Mouse (Mus musculus) left cerebral cortex, postnatal 25 days (tissue): ENCODE measurements around the gene Zscan21. TPM values are rescaled to one million over a fixed set of nuclear protein-coding genes. Genes with fewer than 3 reads are reported as not detected.
A peak's percentile ranks its signal among the peaks of the same experiment; 100 is the strongest.
"Not testable (repeated sequence)": the region's sequence is repeated elsewhere in the genome, so short reads cannot be mapped to it uniquely, and the experiment has no call there.

Source experiments
- DNase-seq, 2 experiments: peaks; one replicate each; pipeline ENCODE4 v3.0.0; 2022; ENCODE audit warnings: low spot score in 2 of 2, mixed read lengths in 1 of 2
- intact Hi-C: fragments of 180-260 bp; cut with DNase I; formaldehyde crosslinking; loops from one replicate; pipeline ENCODE4 v1.15.1; 2025
- total RNA-seq, 2 experiments: library from RNA; stranded (reverse); gene quantifications; 2 replicates each; pipeline ENCODE4 v1.2.3; 2021

The Zscan21 gene
- total RNA-seq, 2 experiments from 2014 or later: 16.4 to 16.6 TPM

DNA sequence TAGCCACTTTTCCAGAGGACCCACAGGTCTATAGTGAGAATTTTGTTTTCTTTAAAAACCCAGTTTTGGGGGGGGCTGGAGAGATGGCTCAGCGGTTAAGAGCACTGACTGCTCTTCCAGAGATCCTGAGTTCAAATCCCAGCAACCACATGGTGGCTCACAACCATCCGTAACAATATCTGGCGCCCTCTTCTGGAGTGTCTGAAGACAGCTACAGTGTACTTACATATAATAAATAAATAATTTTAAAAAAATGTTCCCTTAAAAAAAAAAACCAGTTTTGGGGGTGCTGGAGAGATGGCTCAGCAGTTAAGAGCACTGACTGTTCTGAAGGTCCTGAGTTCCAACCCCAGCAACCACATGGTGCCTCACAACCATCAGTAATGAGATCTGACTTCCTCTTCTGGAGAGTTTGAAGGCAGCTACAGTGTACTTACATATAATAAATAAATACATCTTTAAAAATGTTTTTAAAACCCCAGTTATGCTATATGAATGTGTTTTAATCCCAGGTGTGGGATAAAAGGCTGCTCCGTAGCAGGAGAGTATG is 6.8 kb upstream of the Zscan21 start:
- DNase-seq, intact Hi-C loops: not testable (repeated sequence)

DNA sequence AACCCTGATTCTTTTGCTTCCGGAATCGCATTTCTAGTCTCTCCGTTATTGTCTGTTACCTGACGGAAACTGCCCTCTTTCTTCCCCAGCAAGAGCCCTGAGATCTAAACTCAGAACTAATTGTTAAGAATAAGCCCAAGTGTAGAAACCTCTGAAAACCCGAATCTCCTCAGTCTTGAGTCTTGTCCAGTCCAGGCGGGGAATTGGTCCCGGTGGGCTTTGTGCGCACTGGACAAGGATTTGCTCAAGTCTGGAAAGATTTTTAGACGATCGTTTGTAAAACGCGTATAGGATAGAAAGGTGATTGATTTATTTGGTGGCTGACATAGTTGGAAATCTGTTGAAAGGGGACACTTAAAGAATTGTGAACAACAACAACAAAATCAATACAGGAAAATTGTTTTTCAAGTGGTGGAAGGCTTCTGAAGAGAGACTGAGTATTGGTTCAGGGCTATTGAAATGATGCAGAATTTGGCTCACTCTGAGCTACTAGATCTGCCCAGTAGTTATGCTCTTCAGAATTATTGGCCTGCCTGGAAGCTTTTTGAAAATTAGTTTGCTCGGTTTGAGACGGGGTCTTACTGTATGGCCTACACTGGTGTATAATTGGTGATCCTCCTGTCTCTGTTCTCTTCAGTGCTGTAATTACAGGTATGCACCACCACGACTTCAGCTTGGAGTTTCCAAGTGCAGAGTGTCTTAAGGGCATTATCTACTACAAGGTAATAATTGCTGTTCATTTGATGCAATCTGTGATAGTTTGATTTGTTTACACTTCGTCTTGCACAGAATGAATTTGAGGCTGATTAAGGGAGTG is 704 bp downstream of the Zscan21 start:
- DNase-seq: no peak
- intact Hi-C loops: no loop called here

DNA sequence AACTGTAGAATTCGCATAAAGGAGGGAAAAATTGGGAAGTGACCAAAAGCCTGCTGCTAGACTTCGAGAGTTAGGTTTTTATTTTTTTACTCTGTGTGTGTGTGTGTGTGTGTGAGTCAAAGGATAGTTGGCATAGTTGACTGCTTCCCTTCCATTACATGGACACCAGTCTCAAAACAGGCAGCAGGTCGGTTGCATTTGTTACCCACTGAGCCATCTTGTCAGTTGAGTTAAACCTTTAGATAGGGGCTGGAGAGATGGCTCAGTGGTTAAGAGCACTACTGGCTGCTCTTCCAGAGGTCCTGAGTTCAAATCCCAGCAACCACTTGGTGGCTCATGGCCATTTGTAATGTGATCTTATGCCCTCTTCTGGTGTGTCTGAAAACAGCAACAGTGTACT is 1.3 kb downstream of the Zscan21 start:
- intact Hi-C loops: no loop called here
- no peak for DNase-seq

GRCm38 (mm10) chr5:138132425-138133064 is 15.8 kb downstream of the Zscan21 start:
- intact Hi-C loops: no loop called here
- no peak for DNase-seq

DNA sequence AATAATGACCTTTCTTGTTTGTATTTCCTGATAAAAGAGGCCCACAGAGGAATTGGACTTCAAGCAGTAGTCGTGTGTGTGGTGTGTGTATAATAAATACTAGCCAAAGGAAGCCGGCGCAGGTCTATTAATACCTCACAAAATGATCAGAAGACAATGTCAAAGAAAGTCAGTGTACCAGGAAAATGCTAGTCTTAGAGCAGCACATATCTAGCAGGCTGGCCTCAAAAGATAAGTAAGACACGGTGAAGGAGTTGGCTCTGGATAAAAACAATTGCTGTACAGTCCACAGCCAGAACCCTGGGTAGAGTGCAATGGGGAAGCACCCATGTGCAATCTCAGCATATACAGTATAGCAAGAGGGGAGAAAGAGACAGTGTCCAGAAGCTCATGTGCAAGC is 20.6 kb downstream of the Zscan21 start:
- intact Hi-C loops: loop anchor here (5.0 kb wide), 1 partner anchor 250 kb away; no protein-coding TSS in a partner anchor
- no peak for DNase-seq

- intact Hi-C loops: loop anchor here (5.0 kb wide), 1 partner anchor 251 kb away; no protein-coding TSS in a partner anchor
These were observed 21.3 kb downstream of the Zscan21 start for GRCm38 (mm10) chr5:138137935-138138549.

GRCm38 (mm10) chr5:138138585-138138984 is 21.9 kb downstream of the Zscan21 start:
- intact Hi-C loops: loop anchor here (5.0 kb wide), 1 partner anchor 251 kb away; no protein-coding TSS in a partner anchor
- no peak for DNase-seq

More at GRCm38 (mm10) chr5:138137935-138138549, 21.3 kb downstream of the Zscan21 start:
- DNase-seq: peak in 1 of 2 experiments; percentile 37

DNA sequence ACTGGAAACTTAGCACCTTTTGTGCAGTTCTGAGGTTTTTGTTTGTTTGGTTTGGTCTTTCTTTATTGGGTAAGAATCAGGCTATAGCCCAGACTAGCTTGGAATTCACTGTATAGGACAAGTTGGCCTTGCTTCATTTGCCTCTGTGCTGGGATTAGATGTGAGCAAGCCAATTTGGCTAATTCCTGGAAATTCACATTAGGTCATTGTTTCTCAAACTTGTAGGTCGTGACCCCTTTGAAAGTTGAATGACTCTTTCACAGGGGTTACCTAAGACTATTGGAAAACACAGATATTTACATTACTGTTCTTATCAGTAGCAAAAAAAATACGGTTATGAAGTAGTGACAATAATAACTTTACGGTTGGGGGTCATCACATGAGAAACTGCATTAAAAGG is 37.7 kb downstream of the Zscan21 start:
- intact Hi-C loops: loop anchor here (2.0 to 5.0 kb wide), 2 partner anchors 70 to 267 kb away; partner anchors contain the start of gene Zkscan1
- no peak for DNase-seq

DNA sequence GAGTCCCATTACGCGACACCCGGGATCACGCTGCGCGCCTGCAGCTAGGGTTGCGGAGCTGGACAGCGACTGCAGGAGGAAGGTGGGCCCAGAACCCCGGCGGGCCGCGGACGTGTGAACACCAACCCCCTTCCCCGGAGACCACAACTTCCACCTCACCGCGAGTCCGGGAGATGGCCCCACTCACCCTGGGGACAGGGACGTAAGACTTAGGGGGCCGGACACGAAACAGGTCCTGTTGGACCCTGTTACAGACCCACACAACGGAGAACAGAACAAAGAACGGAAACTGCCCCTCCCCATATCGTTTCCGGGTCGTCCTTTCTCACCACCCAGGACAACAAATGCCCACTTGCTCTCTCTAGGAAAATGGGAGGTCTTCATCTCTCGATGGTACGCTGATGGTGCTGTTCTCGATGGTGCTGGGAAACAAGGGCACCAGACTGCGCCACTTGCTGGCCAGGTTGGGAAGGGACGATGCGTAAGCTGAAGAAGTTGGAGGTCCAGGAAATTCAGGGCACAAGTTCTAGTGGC is 38.8 kb downstream of the Zscan21 start, which contains the start of gene Zfp113:
Zfp113 (minus strand) TSS at position 302 of the 534 bp plus-strand sequence.
- intact Hi-C loops: loop anchor here (1.0 to 5.0 kb wide), 3 partner anchors 39 to 368 kb away; partner anchors contain the start of genes Mepce, Zcwpw1, Zkscan1 and Zscan21

GRCm38 (mm10) chr5:138160224-138160762 is 43.6 kb downstream of the Zscan21 start:
- intact Hi-C loops: no loop called here
- no peak for DNase-seq

More for the DNA sequence above, 38.8 kb downstream of the Zscan21 start, which contains the start of gene Zfp113:
- peak; percentile 90 to 97 for DNase-seq

- intact Hi-C loops: loop anchor here (1.0 kb wide), 2 partner anchors 10 to 26 kb away; partner anchors contain the start of genes Cnpy4 and Taf6
- peak; percentile 95 to 97 for DNase-seq
These were observed 44.4 kb downstream of the Zscan21 start, which contains the start of gene Cops6 for GRCm38 (mm10) chr5:138160842-138161665. Gene Cops6, plus strand, starts transcription at chr5:138161071.

GRCm38 (mm10) chr5:138163046-138163445 is 46.3 kb downstream of the Zscan21 start:
- DNase-seq: no peak
- intact Hi-C loops: no loop called here

GRCm38 (mm10) chr5:138163610-138164009 is 46.9 kb downstream of the Zscan21 start:
- intact Hi-C loops: no loop called here
- no peak for DNase-seq

- intact Hi-C loops: no loop called here
- no peak for DNase-seq
These were observed 48.9 kb downstream of the Zscan21 start for GRCm38 (mm10) chr5:138165594-138165993.

GRCm38 (mm10) chr5:138170936-138171561 is 54.3 kb downstream of the Zscan21 start:
- peak; percentile 96 to 98 for DNase-seq
- intact Hi-C loops: loop anchor here (1.0 to 5.0 kb wide), 3 partner anchors 10 to 384 kb away; partner anchors contain the start of genes Cnpy4, Cops6, Mepce and Taf6

GRCm38 (mm10) chr5:138171695-138172491 is 55.2 kb downstream of the Zscan21 start, which contains the start of the genes Ap4m1 and Mcm7:
Gene Ap4m1, plus strand, starts transcription at chr5:138172002.
Gene Mcm7, minus strand, starts transcription at chr5:138172422.
- intact Hi-C loops: loop anchor here (1.0 to 5.0 kb wide), 3 partner anchors 11 to 385 kb away; partner anchors contain the start of genes Cnpy4, Cops6, Mepce and Taf6
- peak; percentile 95 to 99 for DNase-seq
